7 mouse cellular contexts compared by ENCODE assay signal in genomic region chr11:116306126-116306982, GRCm38 (mm10). TPM values are rescaled to one million over a fixed set of nuclear protein-coding genes. Genes with fewer than 3 reads are reported as not detected.
A peak's percentile ranks its signal among the peaks of the same experiment; 100 is the strongest.
DNase-seq lines count a peak whose midpoint lies in the region; ATAC-seq lines count a peak whose summit lies in the region.

No protein-coding gene starts in this region.

- WGBS in intestine, embryonic 16.5 days: under 1% methylated on average over 53 of the region's 53 CpGs
- WGBS in midbrain, embryonic 11.5 days: 3% methylated on average over 53 of the region's 53 CpGs

- ATAC-seq in intestine, embryonic 16.5 days: peak; percentile 93
- peak; percentile 96 for ATAC-seq in midbrain, embryonic 11.5 days (ENCODE audit: low FRiP score)

- no peaks in the 10 kb centered on the region for H3K27me3 ChIP-seq in intestine, embryonic 16.5 days (replicated peaks; ENCODE audit: control insufficient read depth, insufficient read depth, low read length)
- no peaks in the 10 kb centered on the region for H3K27me3 ChIP-seq in midbrain, embryonic 11.5 days (ENCODE audit: control insufficient read depth, insufficient read depth, low read length)

- H3K9me3 ChIP-seq in intestine, embryonic 16.5 days (ENCODE audit: control insufficient read depth, low read length): no peaks in the 10 kb centered on the region
- no peaks in the 10 kb centered on the region for H3K9me3 ChIP-seq in midbrain, embryonic 11.5 days (ENCODE audit: control insufficient read depth, low read length)

- intact Hi-C loops in left cerebral cortex, postnatal 36 days (cut with DNase I): loop anchor here (5.0 kb wide), 1 partner anchor 34 kb away; the partner anchor contains the start of gene Srp68

- H3K4me3 ChIP-seq in intestine, embryonic 16.5 days (ENCODE audit: low read length): peak overlapping the region; percentile 83
- H3K4me3 ChIP-seq in midbrain, embryonic 11.5 days (ENCODE audit: low read depth, low read length): peak overlapping the region; percentile 75

- peak overlapping the region; percentile 37 for H3K27ac ChIP-seq in intestine, embryonic 16.5 days (ENCODE audit: low read length)
- H3K27ac ChIP-seq in midbrain, embryonic 11.5 days (ENCODE audit: low read depth, low read length): no peak overlapping the region

- no peaks in the 10 kb centered on the region; the same call in 1 of the 2 replicates for H3K36me3 ChIP-seq in intestine, embryonic 16.5 days (ENCODE audit: control insufficient read depth, insufficient read depth, low read length)
- H3K36me3 ChIP-seq in midbrain, embryonic 11.5 days (ENCODE audit: control insufficient read depth, insufficient read depth, low read length): peaks cover 11% of the 10 kb centered on the region

- peaks cover 7% of the 10 kb centered on the region for H3K4me1 ChIP-seq in intestine, embryonic 16.5 days (ENCODE audit: control insufficient read depth, insufficient read depth, low read length)
- H3K4me1 ChIP-seq in midbrain, embryonic 11.5 days (ENCODE audit: control insufficient read depth, insufficient read depth, low read length): peaks cover 6% of the 10 kb centered on the region; the same call in 1 of the 2 replicates

- DNase-seq in adrenal gland, adult 8-10 months: peak; percentile 81
- DNase-seq in embryo, embryonic 9.5 days (ENCODE audit: extremely low spot score): peak; percentile 98
- DNase-seq in gastrocnemius, postnatal 4 days (ENCODE audit: low spot score in 2 of 2): peak; percentile 87 to 95
- peak; percentile 90 for DNase-seq in left cerebral cortex, postnatal 36 days (ENCODE audit: low spot score in 2 of 2)
- peak; percentile 100 for DNase-seq in midbrain, embryonic 11.5 days (ENCODE audit: low spot score, missing footprints)
- peak; percentile 90 for DNase-seq in skeletal muscle tissue, adult 2 months (ENCODE audit: low read depth, low spot score)

- H3K9ac ChIP-seq in intestine, embryonic 16.5 days (ENCODE audit: low read depth, low read length): peak overlapping the region; percentile 87
- H3K9ac ChIP-seq in midbrain, embryonic 11.5 days (ENCODE audit: low read length): peak overlapping the region; percentile 78

- H3K4me2 ChIP-seq in intestine, embryonic 16.5 days (ENCODE audit: low read depth, low read length): peak overlapping the region; percentile 89
- peak overlapping the region; percentile 78 for H3K4me2 ChIP-seq in midbrain, embryonic 11.5 days

RNA-seq across cellular contexts. Expression of gene Exoc7, which starts 0.7 kb away (rescaled TPM):
- 10 to 100 TPM; 61.0 to 83.9 (median 72.6) TPM for total RNA-seq in adrenal gland, adult 8-10 months (2022)
- total RNA-seq in gastrocnemius, postnatal 4 days (2021): 10 to 100 TPM; 87.9 to 99.9 TPM
- polyA plus RNA-seq in intestine, embryonic 16.5 days (2015; fragmentation: Nextera tagmentation; extraction: Ambion mirVana): 52.5 and 54.6 TPM in 2 replicates
- total RNA-seq in left cerebral cortex, postnatal 36 days (2021): 100 to 1,000 TPM in 1 of 2 experiments, 10 to 100 TPM in 1; 93.0 to 100 TPM
- 59.9 and 61.3 TPM in 2 replicates for polyA plus RNA-seq in midbrain, embryonic 11.5 days (2014; fragmentation: Nextera tagmentation; extraction: Ambion mirVana)

RNA-seq across cellular contexts. Expression of gene Galr2, which starts 25.6 kb away (rescaled TPM):
- total RNA-seq in adrenal gland, adult 8-10 months (2022): under 1 TPM in 3 of 4 experiments, not detected in 1; 0.12 to 0.28 (median 0.13) TPM
- total RNA-seq in gastrocnemius, postnatal 4 days (2021): under 1 TPM; 0.37 to 0.75 TPM
- polyA plus RNA-seq in intestine, embryonic 16.5 days (2015; fragmentation: Nextera tagmentation; extraction: Ambion mirVana): 0.16 and 0.31 TPM in 2 replicates
- total RNA-seq in left cerebral cortex, postnatal 36 days (2021): not detected
- polyA plus RNA-seq in midbrain, embryonic 11.5 days (2014; fragmentation: Nextera tagmentation; extraction: Ambion mirVana): 0.07 and 0.34 TPM in 2 replicates

RNA-seq across cellular contexts. Expression of gene Foxj1, which starts 28.8 kb away (rescaled TPM):
- under 1 TPM in 2 of 4 experiments, not detected in 2; 0.09 to 0.21 TPM for total RNA-seq in adrenal gland, adult 8-10 months (2022)
- total RNA-seq in gastrocnemius, postnatal 4 days (2021): under 1 TPM; 0.29 to 0.31 TPM
- polyA plus RNA-seq in intestine, embryonic 16.5 days (2015; fragmentation: Nextera tagmentation; extraction: Ambion mirVana): 0.27 and 0.36 TPM in 2 replicates
- 1 to 10 TPM; 5.0 to 5.2 TPM for total RNA-seq in left cerebral cortex, postnatal 36 days (2021)
- polyA plus RNA-seq in midbrain, embryonic 11.5 days (2014; fragmentation: Nextera tagmentation; extraction: Ambion mirVana): 3.5 and 3.8 TPM in 2 replicates

RNA-seq across cellular contexts. Expression of gene Srp68, which starts 32.3 kb away (rescaled TPM):
- 10 to 100 TPM; 75.4 to 88.7 (median 83.0) TPM for total RNA-seq in adrenal gland, adult 8-10 months (2022)
- total RNA-seq in gastrocnemius, postnatal 4 days (2021): 10 to 100 TPM; 94.2 to 94.6 TPM
- 90.9 and 94.8 TPM in 2 replicates for polyA plus RNA-seq in intestine, embryonic 16.5 days (2015; fragmentation: Nextera tagmentation; extraction: Ambion mirVana)
- total RNA-seq in left cerebral cortex, postnatal 36 days (2021): 10 to 100 TPM; 66.6 to 70.6 TPM
- 72.8 and 78.6 TPM in 2 replicates for polyA plus RNA-seq in midbrain, embryonic 11.5 days (2014; fragmentation: Nextera tagmentation; extraction: Ambion mirVana)

Comparison
In these comparisons a context has a peak if more than half of its experiments do, and no peak if none do; other contexts are left out.
1. RNA of gene Foxj1, which starts 28.8 kb away (total RNA-seq): 5.0 to 5.2 TPM in left cerebral cortex, postnatal 36 days; 0.29 to 0.31 TPM in gastrocnemius, postnatal 4 days and 0.09 to 0.21 TPM in adrenal gland, adult 8-10 months; every median in the first group is over 4 times any median in the second.
2. Peak in every context shown above with its lines, with median percentiles within 50 percentile points of each other: DNase-seq.